Comparison of ENCODE assay signal across 8 mouse cellular contexts in the genomic region with DNA sequence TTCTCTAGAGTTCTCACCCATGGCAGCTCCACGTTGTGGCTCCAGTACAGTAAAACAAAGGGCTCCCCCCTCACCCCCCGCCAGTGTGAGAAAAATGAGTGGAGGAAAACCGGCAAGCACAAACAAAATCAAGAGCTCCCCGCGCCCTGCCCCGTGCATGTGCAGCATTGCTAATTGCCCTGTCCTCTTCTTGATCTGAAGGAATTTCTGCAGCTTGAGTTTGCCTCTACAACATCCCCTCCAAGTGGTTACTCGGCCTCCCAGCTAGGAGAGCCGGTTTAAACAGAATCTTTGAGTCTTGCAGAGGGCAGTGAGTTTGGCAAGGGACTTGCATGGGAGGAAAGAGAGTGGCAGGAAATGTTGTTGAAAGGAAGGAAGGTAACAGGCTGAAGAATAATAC. TPM values are rescaled to one million over a fixed set of nuclear protein-coding genes. Genes with fewer than 3 reads are reported as not detected.
A peak's percentile ranks its signal among the peaks of the same experiment; 100 is the strongest.
DNase-seq lines count a peak whose midpoint lies in the region; ATAC-seq and TF ChIP-seq lines count a peak whose summit lies in the region.

No protein-coding gene starts in this region.

- H3K4me1 ChIP-seq in liver, adult 2 months (ENCODE audit: control insufficient read depth, insufficient read depth, low read length), result no peaks in the 10 kb centered on the region; the same call in 1 of the 2 replicates
- 0 out of 2 replicates have a peak, but pooled peaks cover 2% of the 10 kb centered on the region for H3K4me1 ChIP-seq in liver, embryonic 11.5 days (replicated peaks; ENCODE audit: control insufficient read depth, insufficient read depth, low read length)
- peaks cover 2% of the 10 kb centered on the region for H3K4me1 ChIP-seq in brown adipose tissue, adult 24 weeks (ENCODE audit: control insufficient read depth, insufficient read depth, insufficient read length, low read length)
- H3K4me1 ChIP-seq in heart, embryonic 13.5 days, result peaks cover 18% of the 10 kb centered on the region
- H3K4me1 ChIP-seq in kidney, embryonic 15.5 days, result peaks cover 3% of the 10 kb centered on the region; the same call in 1 of the 2 replicates

- H3K4me2 ChIP-seq in liver, embryonic 11.5 days, result no peak overlapping the region
- H3K4me2 ChIP-seq in heart, embryonic 13.5 days, result peak overlapping the region; percentile 43
- peak overlapping the region; percentile 21; the same call in 1 of the 2 replicates for H3K4me2 ChIP-seq in kidney, embryonic 15.5 days

- WGBS in liver, adult 2 months, result 44% methylated on average over 8 of the region's 8 CpGs
- WGBS in liver, embryonic 11.5 days, result 25% methylated on average over 8 of the region's 8 CpGs
- 13% methylated on average over 8 of the region's 8 CpGs for WGBS in heart, embryonic 13.5 days
- WGBS in kidney, embryonic 15.5 days, result 31% methylated on average over 8 of the region's 8 CpGs

- no peak overlapping the region for H3K27ac ChIP-seq in liver, adult 2 months (replicated peaks; ENCODE audit: insufficient read depth, low read depth, low read length)
- H3K27ac ChIP-seq in liver, embryonic 11.5 days (ENCODE audit: low read depth, low read length), result no peak overlapping the region
- peak overlapping the region; percentile 79 for H3K27ac ChIP-seq in brown adipose tissue, adult 24 weeks (replicated peaks; ENCODE audit: low read depth, low read length)
- H3K27ac ChIP-seq in heart, embryonic 13.5 days (replicated peaks), result peak overlapping the region; percentile 53; the same call in 1 of the 2 replicates
- H3K27ac ChIP-seq in kidney, embryonic 15.5 days, result no peak overlapping the region

- no peaks in the 10 kb centered on the region for H3K36me3 ChIP-seq in liver, adult 2 months (ENCODE audit: control insufficient read depth, insufficient read depth, low read length)
- no peaks in the 10 kb centered on the region for H3K36me3 ChIP-seq in liver, embryonic 11.5 days (ENCODE audit: control insufficient read depth, insufficient read depth, low read length)
- no peaks in the 10 kb centered on the region for H3K36me3 ChIP-seq in heart, embryonic 13.5 days
- H3K36me3 ChIP-seq in kidney, embryonic 15.5 days, result no peaks in the 10 kb centered on the region

- H3K9ac ChIP-seq in liver, adult 2 months (ENCODE audit: low read depth, low read length), result no peak overlapping the region
- no peak overlapping the region for H3K9ac ChIP-seq in liver, embryonic 11.5 days (ENCODE audit: low read depth, low read length)
- peak overlapping the region; percentile 52; the same call in 1 of the 2 replicates for H3K9ac ChIP-seq in heart, embryonic 13.5 days
- no peak overlapping the region for H3K9ac ChIP-seq in kidney, embryonic 15.5 days

- no peak for ATAC-seq in liver, embryonic 11.5 days (replicated peaks; ENCODE audit: low FRiP score)
- no peak for ATAC-seq in heart, embryonic 13.5 days (ENCODE audit: extremely low read depth, insufficient number of reproducible peaks, low FRiP score, low TSS enrichment)
- peak; percentile 58; the same call in 1 of the 2 replicates for ATAC-seq in kidney, embryonic 15.5 days (replicated peaks; ENCODE audit: low FRiP score)
- no peak for ATAC-seq in activated CD4-positive, CD25-positive, alpha-beta regulatory T cell, adult 4 months

- H3K4me3 ChIP-seq in liver, adult 2 months (ENCODE audit: insufficient read depth, low read depth, low read length), result no peak overlapping the region
- no peak overlapping the region for H3K4me3 ChIP-seq in liver, embryonic 11.5 days (ENCODE audit: low read depth, low read length)
- H3K4me3 ChIP-seq in brown adipose tissue, adult 24 weeks (ENCODE audit: insufficient read depth, low read depth, low read length), result no peak overlapping the region
- no peak overlapping the region for H3K4me3 ChIP-seq in heart, embryonic 13.5 days
- H3K4me3 ChIP-seq in kidney, embryonic 15.5 days (replicated peaks), result no peak overlapping the region

- no peaks in the 10 kb centered on the region for H3K27me3 ChIP-seq in liver, adult 2 months (ENCODE audit: control insufficient read depth, insufficient read depth, low read length)
- peaks cover 12% of the 10 kb centered on the region for H3K27me3 ChIP-seq in liver, embryonic 11.5 days (replicated peaks; ENCODE audit: control insufficient read depth, insufficient read depth, low read length)
- H3K27me3 ChIP-seq in heart, embryonic 13.5 days (replicated peaks), result 0 out of 2 replicates have a peak, but pooled peaks cover 7% of the 10 kb centered on the region
- peaks cover 36% of the 10 kb centered on the region for H3K27me3 ChIP-seq in kidney, embryonic 15.5 days

- no peaks in the 10 kb centered on the region for H3K9me3 ChIP-seq in liver, embryonic 11.5 days (ENCODE audit: control insufficient read depth, low read length)
- H3K9me3 ChIP-seq in heart, embryonic 13.5 days, result no peaks in the 10 kb centered on the region
- no peaks in the 10 kb centered on the region for H3K9me3 ChIP-seq in kidney, embryonic 15.5 days (replicated peaks)

- peak; percentile 18; the same call in 1 of the 2 replicates for TF ChIP-seq CTCF in liver, adult 2 months (IDR thresholded peaks at IDR 0.05; ENCODE audit: low read depth, low read length)

- no peak for TF ChIP-seq POLR2A in liver, adult 2 months (IDR thresholded peaks at IDR 0.05; ENCODE audit: extremely low read depth, insufficient read depth, low read length)

- H3K79me2 ChIP-seq in liver, adult 2 months (ENCODE audit: control insufficient read depth, insufficient read depth, low read length), result no peaks in the 10 kb centered on the region

- no peak for DNase-seq in liver, adult 2 months (ENCODE audit: extremely low read depth, low read depth, low spot score)
- DNase-seq in liver, embryonic 11.5 days (ENCODE audit: low spot score), result no peak
- DNase-seq in natural killer cell, adult 2 months (ENCODE audit: low spot score in 2 of 2), result peak; percentile 23 to 31
- no peak for DNase-seq in cerebellum, adult 11 months

RNA-seq across cellular contexts. Expression of a gene that starts 3.6 kb away (rescaled TPM):
- 319 and 478 TPM in 2 replicates for total RNA-seq in liver, adult 2 months (2014; rRNA removed)
- polyA plus RNA-seq in liver, adult 2 months (2012; rRNA removed), result 19.4 and 22.9 TPM in 2 replicates
- 1,729 and 1,856 TPM in 2 replicates for polyA plus RNA-seq in liver, embryonic 11.5 days (2014; fragmentation: Nextera tagmentation; extraction: Ambion mirVana)
- 941 and 1,203 TPM in 2 replicates for polyA plus RNA-seq in brown adipose tissue, adult 24 weeks (2012; ENCODE audit: insufficient read depth, insufficient read length, missing spikeins)
- polyA plus RNA-seq in heart, embryonic 13.5 days (2015; fragmentation: Nextera tagmentation; extraction: Ambion mirVana), result 3,022 and 3,158 TPM in 2 replicates
- polyA plus RNA-seq in kidney, embryonic 15.5 days (2015; fragmentation: Nextera tagmentation; extraction: Ambion mirVana), result 2,736 and 2,813 TPM in 2 replicates
- polyA plus RNA-seq in activated CD4-positive, CD25-positive, alpha-beta regulatory T cell, adult 4 months (2017; shearing (Covaris generic)), result over 10,000 TPM; 15,449 to 15,725 TPM

RNA-seq across cellular contexts. Expression of a gene that starts 51.4 kb away (rescaled TPM):
- total RNA-seq in liver, adult 2 months (2014; rRNA removed), result 3.1 and 3.6 TPM in 2 replicates
- 0.09 and 0.10 TPM in 2 replicates for polyA plus RNA-seq in liver, adult 2 months (2012; rRNA removed)
- polyA plus RNA-seq in liver, embryonic 11.5 days (2014; fragmentation: Nextera tagmentation; extraction: Ambion mirVana), result 0.63 and 0.84 TPM in 2 replicates
- polyA plus RNA-seq in brown adipose tissue, adult 24 weeks (2012; ENCODE audit: insufficient read depth, insufficient read length, missing spikeins), result 0.79 and 0.99 TPM in 2 replicates
- 0.24 and 0.57 TPM in 2 replicates for polyA plus RNA-seq in heart, embryonic 13.5 days (2015; fragmentation: Nextera tagmentation; extraction: Ambion mirVana)
- polyA plus RNA-seq in kidney, embryonic 15.5 days (2015; fragmentation: Nextera tagmentation; extraction: Ambion mirVana), result 0.17 TPM in 2 replicates
- not detected for polyA plus RNA-seq in activated CD4-positive, CD25-positive, alpha-beta regulatory T cell, adult 4 months (2017; shearing (Covaris generic))

Comparison
In these comparisons a context has a peak if more than half of its experiments do, and no peak if none do; other contexts are left out.
1. RNA of a gene that starts 3.6 kb away (polyA plus RNA-seq): 15,449 to 15,725 TPM in activated CD4-positive, CD25-positive, alpha-beta regulatory T cell, adult 4 months, 3,022 to 3,158 TPM in heart, embryonic 13.5 days, 2,736 to 2,813 TPM in kidney, embryonic 15.5 days, 1,729 to 1,856 TPM in liver, embryonic 11.5 days and 941 to 1,203 TPM in brown adipose tissue, adult 24 weeks; 19.4 to 22.9 TPM in liver, adult 2 months; every median in the first group is over 10 times any median in the second.
2. DNase-seq: peak in natural killer cell, adult 2 months (2 of 2); none in liver, adult 2 months (single experiment), liver, embryonic 11.5 days (single experiment) and cerebellum, adult 11 months (single experiment).
3. H3K27ac ChIP-seq: peak in brown adipose tissue, adult 24 weeks (single experiment) and heart, embryonic 13.5 days (single experiment); none in liver, adult 2 months (single experiment), liver, embryonic 11.5 days (single experiment) and kidney, embryonic 15.5 days (single experiment).